Mouse (Mus musculus): Measurements from ENCODE around the gene Fjx1. TPM values are rescaled to one million over a fixed set of nuclear protein-coding genes. Genes with fewer than 3 reads are reported as not detected.

Gene Fjx1
- not detected for total RNA-seq (2023)

GRCm38 (mm10) chr2:102451671-102452549 lies at the start of gene Fjx1:
Gene Fjx1, minus strand, starts transcription at chr2:102452499.

GRCm38 (mm10) chr2:102407363-102408184 lies 44.7 kb downstream of the Fjx1 start, which contains the start of gene Trim44:
Gene Trim44, minus strand, starts transcription at chr2:102407828.

Other genes with a start within 250 kb of the Fjx1 start
- 10 to 100 TPM; 10.9 to 11.5 TPM for gene Trim44, start 44.7 kb downstream of the Fjx1 start, total RNA-seq (2023)
- gene Pamr1, start 97.5 kb upstream of the Fjx1 start, total RNA-seq (2023) = not detected
- not detected for gene Slc1a2, start 206.2 kb upstream of the Fjx1 start, total RNA-seq (2023)

All from neutrophil, adult 59 days (primary cell).